Mouse (Mus musculus) adrenal gland, postnatal 10 days (tissue): ENCODE data around the gene Pid1. TPM values are rescaled to one million over a fixed set of nuclear protein-coding genes. Genes with fewer than 3 reads are reported as not detected.
A peak's percentile ranks its signal among the peaks of the same experiment; 100 is the strongest.
"Not testable (repeated sequence)": the region's sequence is repeated elsewhere in the genome, so short reads cannot be mapped to it uniquely, and the experiment has no call there.

ENCODE experiments used
- DNase-seq: peaks from one replicate; pipeline ENCODE4 v3.0.0; 2021; ENCODE audit warnings: mixed read lengths
- total RNA-seq, 2 experiments: library from RNA; stranded (reverse); gene quantifications; 2 replicates each; pipeline ENCODE4 v1.2.3; 2021

Gene Pid1
- total RNA-seq, 2 experiments from 2014 or later = 24.9 to 26.4 TPM

DNA sequence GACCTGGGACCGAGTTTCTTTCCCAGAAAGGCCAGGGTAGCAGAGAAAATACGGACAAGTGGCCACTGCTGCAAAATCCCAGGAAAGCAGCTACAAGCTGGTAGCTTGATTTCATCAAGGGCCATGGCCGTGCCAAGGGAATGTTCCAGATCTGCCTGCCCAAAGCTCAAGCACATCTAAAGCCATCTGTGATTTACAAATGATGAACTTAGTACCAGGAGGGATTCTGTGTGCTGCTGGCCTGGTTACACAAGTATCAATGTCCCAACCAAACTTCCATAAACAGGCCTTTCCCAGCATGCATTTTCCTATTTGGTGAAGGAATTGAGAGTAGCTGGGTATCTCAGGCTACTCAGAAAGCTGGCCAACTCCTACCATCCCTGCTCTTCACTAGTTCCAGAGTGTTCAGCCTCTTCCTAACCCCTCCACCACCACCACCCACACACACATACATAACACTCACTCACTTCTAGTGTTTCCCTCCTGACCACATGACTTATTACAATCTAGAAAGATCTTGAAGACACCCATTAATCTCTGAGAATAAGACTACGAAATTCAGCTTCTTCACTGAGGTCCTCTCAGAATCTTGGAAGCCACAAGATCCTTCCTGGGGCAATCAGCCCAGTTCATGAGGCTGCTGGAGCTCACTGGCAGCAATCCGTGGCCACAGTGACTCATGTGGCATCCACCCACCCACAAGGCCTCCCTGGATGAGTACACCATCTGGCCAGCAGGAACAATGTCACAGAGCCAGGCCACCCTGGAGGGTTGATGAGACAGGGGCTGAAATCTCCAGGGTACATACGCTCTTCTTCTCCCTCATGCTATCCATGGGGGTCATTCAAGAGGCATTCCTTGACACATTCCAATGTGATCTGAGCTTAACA, 4.1 kb downstream of the Pid1 start:
- DNase-seq = peak; percentile 9

DNA sequence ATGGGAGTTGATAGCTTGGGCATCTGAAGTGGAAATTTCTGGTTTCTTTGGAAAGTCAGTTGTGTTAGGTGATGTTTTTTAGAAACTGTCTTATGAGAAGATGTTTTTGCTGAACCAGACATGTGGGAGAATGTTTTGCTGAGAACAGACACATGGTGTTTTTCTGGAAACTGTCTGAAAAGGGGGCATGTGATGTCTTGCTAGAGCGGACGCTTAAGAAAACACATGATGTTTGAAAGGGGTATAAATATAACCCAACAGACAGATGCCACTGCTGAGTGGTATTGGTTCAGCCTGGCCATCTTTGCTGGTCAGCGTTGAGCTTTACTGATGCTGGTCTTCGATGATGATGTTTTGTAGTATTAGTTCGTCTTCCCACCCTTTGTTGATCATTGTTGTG, 6.8 kb downstream of the Pid1 start:
- DNase-seq = no peak

DNA sequence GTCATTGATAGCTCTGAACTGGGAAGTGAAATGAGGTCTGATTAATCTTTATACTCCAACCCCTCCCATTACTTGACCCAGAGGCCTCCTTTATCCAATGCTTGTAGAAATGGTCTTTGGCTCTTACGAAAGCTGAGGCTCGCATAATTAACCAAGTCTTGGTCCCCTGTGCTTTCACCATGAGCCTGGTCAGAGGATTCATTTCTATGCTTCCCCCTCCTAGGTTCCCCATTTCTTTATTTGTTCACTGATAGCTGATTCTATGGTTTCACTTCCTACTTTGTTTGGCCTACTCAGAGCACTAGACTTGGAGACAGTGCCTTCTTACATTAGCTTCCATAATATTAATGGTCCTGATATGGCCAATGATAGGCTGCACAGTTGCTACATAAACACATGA, 13.7 kb downstream of the Pid1 start:
- DNase-seq = no peak

DNA sequence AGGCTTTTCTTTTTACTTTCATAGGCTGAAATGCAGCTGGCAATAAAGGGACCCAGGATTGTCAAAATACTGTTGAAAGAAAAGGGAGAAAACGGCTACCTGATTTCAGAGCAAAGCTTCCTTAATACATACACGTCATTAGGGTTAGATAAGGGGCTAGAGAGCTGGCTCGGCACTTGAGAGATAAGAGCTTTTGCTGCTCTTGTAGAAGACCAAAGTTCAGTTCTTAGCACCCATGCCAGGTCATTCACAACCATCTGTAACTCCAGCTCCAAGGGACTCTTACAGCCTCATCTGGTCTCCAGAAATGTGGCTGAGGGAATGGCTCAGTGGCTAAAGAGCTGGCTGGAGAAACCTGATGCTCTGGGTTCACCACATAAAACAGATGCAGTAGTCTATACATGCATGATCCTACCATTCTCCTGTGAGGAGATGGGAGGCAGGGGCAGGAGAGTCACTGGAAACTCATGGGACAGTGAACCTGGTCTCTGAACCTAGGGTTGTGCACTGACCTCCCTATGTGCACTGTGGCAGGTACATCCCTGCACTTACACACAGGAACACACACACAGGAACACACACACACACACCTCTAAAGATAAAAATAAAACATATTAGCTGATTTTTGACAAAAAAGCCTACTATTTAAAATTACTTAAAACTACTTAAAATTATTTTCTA, 16.0 kb downstream of the Pid1 start:
- no peak for DNase-seq

DNA sequence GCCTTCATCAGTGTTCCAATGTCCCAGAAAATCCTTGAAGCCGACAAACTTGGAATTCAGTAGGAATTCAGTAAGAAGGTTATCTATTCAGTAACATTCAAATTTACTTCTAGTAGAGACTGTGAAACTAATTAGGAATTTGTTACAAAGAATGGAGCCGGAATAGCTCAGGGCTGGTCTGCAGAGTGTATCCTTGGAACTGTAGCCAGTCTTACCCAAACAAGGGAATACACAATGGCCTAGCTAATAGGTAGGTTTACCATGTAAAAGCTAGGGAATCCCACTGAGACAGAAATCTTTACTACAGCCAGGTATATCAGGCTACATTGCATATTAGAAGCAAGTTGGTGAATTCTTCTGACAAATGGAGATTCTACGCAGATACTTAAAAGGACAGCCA, 31.2 kb downstream of the Pid1 start:
- not testable (repeated sequence) for DNase-seq

DNA sequence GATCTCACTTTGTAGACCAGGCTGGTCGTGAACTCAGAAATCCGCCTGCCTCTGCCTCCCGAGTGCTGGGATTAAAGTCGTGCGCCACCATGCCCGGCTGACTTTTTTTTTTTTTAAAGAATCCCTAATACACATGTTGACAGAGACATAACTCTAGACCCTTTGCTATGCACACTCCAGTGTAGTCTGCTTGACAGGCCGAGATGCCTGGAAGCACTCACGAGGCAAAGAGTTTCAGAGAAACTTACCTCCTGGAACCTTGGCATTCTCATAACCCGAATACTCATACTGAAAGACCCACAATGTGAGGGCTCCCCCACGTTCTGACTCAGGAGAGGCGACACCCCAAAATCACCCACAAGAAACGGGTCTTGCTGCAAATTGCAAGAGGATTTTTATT, 32.1 kb downstream of the Pid1 start:
- not testable (repeated sequence) for DNase-seq

DNA sequence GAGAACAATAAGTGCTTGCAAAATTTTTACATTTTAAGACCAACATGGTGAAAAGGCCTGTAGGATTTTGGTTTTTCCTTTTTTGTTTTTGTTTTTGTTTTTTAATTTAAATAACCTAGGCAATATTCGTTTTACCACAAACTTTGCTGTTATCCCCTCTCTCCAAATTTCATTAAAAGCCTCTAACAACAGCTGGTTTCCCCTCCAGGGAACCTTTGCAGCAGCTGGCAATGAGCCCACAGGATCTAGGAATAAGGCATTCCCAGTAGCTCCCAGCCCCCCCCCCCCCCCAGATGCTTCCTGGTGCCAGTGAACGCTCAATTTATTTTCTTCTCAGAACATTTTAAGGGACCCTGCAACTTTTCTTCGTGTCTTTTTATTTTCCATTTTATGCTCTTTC, 38.7 kb downstream of the Pid1 start:
- DNase-seq = peak; percentile 19

DNA sequence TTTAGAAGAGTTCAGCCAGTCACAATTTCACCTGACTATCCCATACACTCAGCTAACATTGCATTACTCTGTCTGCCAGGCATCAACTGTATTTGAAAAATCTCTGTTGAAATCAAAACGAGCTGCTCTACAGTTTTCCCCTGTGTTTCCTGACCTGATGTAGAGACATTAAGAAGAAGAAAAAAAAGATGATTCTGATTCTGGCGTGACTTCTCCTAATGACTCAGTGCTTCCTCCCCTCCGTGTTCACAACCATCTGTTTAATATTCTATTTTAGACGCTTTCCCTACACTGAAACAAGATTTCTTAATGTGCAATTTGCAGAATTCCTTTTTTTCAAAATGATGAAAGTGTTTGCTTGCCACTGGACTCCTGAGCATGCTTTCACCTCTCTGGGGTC, 42.7 kb downstream of the Pid1 start:
- no peak for DNase-seq

DNA sequence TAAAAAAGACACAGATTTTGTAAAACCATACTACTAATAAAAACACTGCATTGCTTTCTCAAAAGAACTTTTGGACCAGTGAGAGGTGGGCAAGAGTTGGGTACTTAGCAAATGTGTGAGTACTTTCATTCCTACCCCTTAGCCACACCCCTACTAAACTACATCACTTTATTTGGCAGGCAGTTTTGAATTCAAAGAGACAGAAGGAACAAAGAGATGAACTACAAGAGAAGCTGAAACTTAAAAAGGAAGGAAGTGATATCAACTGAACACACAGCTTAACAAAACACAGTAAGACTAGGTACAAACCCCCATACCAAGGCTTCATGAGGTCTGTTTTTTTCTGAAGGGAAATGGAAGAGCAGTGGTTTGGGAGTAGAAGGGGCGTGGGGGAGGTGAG, 45.4 kb downstream of the Pid1 start:
- no peak for DNase-seq

DNA sequence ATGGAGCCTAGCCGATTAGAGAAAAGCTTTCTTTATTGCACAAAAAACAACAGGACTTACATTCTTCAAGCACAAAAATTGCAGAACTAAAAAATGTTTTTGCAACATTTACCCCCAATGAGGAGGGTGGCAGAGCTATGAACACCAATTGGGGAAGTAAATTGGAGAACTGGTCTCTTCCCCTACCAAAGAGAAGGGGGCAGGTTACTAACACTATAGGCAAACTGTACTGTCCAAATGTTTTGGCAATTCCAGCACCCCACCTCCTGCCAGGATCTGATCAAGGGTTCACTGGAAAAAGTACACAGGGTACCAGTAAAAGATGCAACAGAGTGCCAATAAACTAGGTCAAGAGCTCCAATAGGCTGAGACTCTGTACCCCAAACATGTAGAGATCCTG, 46.2 kb downstream of the Pid1 start:
- DNase-seq = no peak

DNA sequence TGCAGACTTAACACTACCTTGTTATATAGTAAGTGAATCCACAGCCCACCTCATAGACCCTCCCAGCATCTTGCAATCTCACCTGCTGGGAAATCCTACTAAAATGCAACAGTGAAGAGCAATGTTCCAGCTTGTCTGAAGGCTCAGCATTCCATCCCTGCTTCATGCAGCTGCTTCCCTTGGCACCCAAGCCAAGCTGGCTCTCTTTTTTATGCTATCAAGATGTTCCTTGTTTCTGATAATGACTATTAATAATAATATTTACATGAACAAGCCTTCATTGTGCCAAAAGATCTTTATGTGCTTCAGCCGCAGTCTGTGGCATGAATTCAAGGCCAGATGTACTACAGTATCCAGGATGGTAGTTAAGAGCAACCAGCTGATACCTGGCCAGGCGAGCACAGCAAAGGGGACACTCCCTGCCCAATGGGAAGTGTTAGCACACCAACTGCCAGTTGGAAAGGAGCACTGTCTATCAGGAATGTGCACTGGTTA, 54.0 kb downstream of the Pid1 start:
- DNase-seq = no peak

DNA sequence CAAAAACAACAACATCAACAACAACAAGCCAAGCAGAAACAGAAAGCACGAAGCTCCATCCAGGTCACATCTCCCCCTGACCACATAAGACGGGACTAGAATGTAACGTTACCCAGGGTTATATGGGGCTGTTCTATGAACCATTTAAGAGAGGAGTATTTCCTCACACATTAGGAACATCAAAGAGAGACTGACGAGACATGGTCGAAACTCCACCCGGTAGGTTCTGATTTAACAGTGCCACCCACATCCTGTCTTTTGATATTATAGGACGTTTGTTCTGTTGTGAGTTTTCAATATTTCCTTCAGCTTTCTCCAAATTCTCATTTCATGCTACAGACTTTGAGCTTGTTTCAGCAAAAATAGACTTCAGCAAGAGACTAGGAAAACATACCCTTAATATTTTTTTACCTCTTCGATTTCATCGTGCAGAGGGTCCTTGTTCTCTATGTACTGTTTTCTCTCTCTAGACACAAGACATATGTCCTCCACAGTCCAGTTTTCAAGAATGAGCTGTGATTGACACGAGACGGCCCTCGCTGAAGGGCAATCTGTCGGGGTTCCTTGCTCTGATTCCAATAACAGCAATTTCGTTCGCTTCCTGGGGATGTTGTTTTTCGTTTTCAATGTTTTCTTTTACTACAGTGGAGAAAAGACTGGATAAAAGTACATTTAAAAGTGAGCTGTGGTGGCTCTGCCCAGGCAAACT, 58.1 kb downstream of the Pid1 start:
- no peak for DNase-seq

DNA sequence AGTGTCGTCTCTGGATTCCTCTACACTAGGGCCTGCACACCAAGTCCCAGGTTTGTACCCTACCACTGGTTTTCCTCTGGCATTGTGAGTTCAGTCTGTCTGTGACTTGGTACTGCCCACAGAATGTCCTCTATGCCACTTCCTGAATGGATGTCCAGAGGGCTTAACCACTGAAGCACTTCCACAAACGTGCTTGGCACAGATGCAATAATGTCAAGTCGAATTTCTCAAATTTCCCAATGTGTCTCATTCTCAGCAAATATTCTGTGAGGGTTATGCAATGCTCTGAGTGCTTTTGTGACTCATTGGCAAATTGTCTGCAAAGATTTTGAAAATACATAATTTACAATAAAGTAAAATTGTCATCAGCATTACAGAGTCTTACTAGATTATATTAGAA, 61.2 kb downstream of the Pid1 start:
- peak; percentile 53 for DNase-seq

DNA sequence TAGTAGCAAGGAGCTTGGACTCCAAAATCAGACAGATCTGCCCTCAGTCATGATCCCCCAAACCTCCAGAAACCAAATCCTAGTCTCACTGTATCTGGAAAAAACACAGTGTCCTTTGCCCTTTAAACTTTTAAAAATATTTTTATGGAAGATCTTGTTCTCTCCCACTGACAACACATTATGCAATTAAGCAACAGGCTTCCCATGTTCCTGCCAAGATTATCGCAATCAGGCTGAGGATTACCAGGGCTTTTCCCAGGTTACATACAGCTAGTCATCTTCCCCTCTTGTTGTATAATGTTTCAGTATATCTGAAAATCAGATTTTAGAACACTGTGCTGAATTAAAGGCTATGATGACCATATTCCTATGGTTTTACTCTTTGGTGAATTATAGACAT, 64.3 kb downstream of the Pid1 start:
- peak; percentile 15 for DNase-seq

DNA sequence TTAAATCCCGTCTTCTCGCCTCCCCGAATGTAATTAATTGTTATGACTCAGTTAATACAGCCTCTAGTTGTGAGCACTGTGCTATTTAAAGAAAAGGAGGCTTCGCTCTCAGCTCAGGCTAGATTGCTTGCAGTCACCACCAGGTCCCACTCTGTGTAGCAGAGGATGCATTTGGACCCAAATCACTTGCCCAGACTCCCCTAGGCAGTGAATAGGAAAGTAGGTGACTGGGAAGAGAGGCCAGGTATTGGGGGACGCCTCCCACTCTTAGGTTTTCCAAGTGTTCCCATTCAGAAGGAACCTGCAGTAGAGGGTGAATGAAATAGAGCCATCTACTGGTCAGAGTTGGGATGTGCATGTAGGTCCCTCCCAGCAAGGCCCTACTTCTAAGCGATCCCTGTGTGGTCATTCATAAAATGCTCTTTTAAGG, 77.3 kb downstream of the Pid1 start:
- peak; percentile 74 for DNase-seq

DNA sequence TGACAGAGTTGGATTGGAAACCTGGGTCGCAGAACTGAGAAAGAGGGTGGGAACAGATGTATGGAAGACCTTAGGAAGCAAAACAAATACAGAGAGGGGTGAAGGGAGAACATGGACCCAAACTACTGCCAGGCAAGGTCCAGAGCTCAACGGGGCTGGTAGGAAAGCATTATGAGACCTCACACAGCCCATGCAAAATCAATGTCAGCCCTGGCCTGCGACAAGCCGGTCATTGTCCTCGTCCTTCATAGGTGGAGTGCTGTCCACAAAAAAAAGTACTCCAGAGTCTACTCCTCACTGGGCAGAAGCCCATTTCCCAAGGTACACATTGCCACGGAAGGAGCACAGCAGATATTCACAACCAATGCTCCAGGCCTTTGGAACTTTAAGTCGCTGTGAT, 78.4 kb downstream of the Pid1 start:
- DNase-seq = no peak

DNA sequence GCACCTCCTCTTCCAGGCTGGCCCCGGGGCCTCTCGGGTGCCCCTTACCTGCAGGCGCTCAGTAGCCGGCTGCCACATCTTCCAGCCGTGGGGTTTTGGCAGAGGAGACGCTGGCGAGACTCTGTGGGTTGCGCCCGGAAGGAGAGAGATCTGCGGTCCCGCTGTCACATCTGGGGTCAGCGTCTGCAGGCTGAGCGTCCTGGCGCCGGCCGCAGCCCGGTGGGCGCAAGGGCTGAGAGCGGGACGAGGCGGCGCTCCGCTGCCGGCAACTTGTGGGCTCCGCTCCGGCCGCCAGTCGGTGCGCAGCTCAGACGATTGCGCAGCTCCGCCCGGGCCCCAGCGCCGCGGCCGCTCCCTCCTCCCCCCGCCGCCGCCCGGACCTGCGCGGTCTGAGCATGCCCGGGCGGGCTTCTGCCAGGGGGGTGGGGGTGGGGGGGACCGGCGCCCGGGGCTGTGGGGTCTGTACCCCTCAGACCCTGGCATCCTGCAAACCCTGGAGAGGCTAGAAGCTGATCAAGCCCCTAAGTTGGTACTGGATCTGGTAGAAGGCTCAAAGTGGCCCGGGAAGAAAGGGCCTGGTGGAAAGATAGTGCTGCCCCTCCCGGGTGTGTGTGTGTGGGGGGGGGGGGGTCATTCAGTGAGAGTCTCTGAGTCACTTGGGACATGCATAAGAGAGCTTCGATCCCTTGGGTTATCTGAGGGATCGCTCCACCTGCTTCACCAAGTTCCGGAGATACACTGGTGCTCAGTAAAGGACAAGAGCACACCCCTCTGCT, 79.5 kb downstream of the Pid1 start:
- DNase-seq = peak; percentile 82

DNA sequence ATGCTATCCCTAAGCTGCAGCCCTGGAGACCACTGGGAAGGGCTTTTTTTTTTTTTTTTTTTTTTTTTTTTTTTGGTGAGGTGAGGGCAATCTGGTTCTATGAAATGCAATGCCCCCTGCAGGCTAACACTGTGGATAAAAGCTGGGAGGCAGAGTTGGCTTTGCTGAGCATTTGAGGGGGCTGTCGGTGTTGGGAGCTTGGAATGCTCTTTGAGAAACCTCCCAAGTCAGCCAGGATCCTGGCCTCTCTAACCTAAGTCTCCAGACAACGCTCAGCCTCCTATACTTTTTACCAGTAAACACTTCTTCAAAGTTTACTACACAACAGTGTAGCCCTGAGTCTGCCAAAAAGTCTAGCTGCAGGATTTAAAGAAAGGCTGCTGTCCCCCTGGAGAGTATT, 80.9 kb downstream of the Pid1 start:
- peak; percentile 40 for DNase-seq

DNA sequence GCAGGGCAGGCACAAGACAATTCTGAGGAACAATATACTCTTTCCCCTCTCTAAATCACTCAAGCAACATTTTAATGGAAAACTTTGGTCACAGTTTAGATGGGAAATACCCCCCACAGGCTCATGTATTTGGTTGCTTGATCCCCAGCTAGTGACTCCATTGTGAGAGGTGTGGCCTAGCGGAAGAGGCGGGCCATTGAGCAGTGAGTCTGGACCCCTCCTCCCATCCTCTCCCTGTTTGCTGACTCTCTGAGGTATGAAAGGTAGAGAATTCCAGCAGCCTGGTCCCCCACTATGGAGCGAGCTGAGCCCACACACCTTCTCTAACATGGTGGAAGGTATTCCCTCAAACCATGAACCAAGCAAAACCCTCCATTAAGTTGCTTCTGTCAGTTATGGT, 83.8 kb downstream of the Pid1 start:
- no peak for DNase-seq

DNA sequence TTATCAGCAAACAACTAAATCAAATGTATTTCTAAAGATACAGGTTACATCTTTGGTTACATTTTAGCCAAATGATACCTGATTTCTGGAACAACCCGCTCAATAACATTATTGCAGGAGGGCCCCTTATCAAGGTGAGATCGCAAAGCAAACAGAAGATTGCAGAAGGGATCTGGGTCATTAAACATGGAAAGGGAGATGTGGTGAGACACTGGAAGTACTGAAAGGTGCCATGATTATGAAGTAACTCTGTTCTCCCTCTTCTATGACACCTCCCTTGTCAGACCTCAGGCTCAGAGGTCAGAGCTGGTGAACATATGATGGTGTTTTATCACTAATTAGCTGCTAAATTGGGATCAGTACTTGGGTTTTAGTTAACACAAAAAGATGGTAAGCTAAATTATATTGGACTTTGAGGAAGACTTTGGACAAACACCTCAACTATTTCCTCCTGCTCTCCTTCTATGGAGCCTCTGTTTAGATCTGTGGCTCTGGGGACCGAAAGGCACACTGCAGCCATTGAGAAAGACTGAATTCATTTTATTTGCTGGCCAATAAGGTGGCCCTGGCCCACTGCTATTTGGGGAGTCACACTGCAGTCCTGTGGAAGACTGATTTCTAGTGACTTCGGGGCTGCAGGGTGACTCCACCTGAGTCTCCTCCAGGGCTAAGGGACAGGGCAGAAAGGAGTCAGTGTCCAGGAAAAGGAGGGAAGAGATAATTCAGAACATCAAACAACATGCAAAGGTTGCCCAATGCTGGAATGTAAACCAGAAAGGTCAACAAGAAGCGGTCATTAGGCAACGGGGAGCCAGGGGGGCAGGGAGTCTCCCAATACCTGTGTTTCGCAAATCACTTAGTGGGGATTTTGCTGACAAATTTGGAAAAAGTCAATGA, 85.4 kb downstream of the Pid1 start:
- DNase-seq = no peak

DNA sequence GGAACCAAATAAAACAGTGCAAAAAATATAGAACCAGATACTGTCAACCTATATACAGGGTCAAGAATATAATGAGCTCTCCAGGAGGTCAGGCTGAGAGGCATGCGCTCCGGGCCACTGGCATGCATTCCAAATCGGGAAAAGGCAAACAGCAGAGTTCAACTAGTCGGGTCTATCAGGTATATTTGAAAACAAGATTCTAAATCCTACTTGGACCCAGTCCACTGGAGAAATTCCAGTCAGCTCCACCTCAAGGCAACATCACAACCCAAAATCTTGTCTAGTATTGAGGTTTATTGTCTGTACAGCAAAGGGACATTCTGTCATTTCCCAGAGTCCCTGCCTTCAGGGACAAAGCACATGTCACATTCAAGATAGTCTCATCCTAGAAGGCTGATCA, 91.0 kb downstream of the Pid1 start:
- DNase-seq = peak; percentile 11
